Mouse (Mus musculus): Measurements from ENCODE around the gene Trmt1. TPM values are rescaled to one million over a fixed set of nuclear protein-coding genes. Genes with fewer than 3 reads are reported as not detected.

The Trmt1 gene
- total RNA-seq, 2 experiments from 2014 or later: 66.3 to 79.0 TPM

DNA sequence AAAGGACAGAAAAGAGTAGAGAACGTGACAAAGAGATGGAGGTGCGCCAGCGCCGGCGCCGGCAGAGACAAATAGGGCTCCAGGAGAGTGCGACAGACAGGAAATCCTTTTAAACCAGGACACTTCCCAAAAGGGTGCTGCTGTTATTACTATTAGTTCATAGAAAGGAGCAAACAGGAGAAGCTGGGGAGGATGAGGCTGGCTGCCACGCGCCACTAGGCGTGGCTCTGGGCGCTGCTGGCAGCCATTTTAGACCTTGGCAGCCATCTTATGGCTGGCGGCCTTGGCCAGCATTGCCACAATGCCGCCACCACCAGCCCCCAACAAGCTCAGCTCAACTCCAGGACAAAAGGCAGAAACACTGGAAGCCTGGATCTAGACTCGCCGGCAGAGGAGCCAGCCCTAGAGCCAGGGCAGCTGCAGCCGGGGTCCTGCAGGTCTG lies 43.8 kb downstream of the Trmt1 start:
- DNase-seq (ENCODE audit: low spot score in 2 of 2): no peak

DNA sequence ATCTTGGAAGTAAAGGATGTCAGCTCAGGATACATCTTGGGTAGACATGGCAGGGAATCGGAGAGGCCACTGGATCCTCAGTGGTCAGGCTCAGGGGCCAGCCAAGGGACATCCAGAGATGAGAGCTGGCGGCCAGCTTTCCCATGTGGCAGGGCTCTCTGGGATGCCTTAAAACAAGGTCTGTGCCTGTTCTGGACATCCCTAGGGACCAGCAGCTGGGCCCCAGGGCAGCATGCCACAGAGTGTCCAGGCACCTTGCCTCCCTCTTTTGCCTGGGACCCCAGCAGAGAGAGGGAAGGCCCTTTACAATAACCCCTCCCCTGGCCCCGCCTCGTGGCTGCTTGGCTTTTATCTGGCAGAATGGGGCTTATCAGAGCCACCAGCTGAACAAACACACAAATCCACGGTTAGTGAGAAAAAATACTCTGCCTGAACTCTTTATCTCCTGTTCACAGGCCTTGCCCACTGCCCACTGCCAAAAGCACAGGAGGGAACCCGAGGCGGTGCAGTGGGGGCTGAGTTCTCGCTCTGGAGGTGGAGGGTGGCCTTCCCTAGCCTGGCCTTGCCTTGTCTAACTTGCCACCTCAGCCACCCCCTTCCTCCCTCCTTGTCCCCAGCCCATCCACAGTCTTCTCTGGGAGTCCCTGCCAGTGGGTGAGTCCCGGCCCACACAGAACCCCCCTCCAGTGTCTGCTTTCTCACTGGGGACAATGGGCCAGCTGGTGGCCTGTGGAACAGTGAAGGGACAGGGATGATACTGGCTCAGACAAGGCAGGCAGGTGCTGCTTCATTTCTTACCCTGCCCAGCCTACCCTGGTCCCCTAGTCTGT lies 44.6 kb downstream of the Trmt1 start:
- DNase-seq (ENCODE audit: low spot score in 2 of 2): no peak

DNA sequence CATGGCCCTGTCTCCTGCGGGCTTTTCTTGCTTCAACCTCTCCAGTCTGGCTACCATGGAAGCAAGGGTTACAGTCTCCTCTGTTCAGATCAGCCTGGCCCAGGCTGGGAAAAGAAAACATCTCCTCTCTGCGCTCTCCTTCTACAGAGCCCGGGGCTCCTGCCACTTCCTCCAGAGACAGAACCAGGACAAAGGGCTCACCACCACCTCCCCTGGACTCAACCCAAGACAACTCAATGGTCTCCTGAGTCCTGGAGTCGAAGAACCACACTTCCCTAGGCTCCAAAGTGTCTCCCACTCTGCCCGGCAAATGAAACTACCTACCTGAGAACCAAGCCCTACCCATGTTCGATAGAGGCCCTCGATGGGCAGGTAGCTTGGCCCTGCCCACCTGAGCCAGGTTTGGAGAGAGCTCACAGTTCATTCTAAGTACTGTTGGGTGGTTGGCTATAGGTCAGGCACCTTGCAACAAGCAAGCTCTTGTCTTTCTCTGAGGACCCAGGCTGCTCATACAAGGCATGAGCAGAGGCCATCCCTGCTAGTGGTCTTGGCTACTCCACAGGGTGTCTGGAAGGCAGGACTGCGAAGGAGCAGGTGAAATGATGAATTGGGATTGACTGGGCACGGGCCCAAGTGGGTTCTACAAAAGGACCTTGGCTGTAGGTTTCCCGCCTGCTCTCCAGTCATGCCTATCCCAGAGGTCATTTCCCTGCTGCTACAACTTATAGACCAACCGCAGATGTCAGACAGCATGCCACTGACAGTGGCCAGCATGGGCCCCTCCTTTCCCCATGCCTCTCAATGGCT lies 45.5 kb downstream of the Trmt1 start:
- no peak for DNase-seq (ENCODE audit: low spot score in 2 of 2)

DNA sequence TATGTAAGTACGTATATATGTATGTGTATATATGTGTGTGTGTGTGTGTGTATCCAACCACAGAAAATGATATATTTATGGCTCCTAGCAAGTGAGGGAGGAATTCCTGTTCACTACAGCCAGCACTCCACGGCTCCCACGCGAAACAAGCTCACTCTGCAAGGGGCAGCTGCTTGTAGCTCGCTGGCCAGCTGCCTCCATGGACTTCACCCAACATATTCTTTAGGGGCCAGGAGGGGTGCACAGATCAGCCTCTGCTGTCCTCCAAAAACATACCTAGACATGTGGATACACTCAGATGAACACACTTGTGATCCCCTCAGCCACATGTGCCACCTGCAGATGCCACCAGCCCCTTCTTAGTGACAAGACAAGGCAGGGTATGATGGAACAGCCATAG lies 46.4 kb downstream of the Trmt1 start:
- DNase-seq (ENCODE audit: low spot score in 2 of 2): no peak

DNA sequence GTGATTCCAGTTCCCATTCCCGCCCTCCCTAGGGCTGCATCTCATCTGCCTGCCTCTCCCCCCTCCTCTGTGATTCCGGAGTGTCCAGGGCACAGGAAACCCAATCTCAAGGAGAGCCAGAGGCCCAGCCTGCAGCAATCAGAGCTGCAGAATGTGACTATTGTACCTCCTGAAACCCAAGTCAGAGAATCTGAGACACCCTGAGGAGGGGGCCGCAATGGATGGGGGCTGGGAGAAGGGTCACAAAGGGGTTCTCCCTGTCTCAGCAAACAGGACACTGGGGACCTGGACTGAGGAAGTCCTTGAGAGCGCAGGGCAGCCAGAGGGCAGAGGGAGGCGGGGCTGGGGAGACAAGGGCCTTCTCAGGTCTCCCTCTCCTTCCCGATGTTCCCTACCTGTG lies 46.9 kb downstream of the Trmt1 start:
- DNase-seq (ENCODE audit: low spot score in 2 of 2): no peak

DNA sequence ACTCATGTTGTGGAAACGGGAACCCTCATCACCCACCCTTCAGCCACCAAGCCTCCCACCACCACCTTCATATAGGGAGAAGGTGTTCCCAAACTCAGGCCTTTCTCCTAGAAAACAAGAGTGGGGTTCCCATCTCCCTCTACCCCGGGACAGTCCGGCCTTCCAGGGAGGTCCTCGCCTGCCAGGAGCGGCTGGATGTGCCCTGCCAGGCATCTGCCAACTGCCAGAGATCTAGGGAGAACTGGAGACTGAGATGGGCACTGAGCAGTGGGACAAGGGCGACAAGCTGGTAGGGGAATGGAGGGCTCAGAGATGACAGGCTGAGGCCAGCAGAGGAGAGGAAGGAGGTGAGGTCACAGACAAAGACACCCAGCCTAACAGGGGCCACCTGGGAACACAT lies 47.9 kb downstream of the Trmt1 start:
- no peak for DNase-seq (ENCODE audit: low spot score in 2 of 2)

DNA sequence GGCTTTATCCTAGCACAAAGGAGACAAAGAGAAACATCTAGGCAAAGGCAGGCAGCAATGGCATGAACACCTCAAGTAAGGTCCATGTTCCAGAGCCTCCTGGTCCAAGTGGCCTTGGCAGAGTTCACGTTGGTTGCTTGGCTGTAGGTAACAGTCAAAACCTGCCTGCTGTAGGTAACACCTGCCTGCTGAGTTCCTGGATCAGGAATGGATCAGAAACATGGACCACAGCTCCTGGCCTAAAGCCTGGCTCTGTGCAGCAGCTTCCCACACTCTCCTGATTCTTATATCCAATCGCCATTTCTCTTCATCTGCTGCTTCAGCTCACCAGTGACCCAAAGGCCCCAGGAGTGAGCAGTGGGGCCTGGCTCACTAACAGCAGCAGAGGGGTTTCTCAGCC lies 48.6 kb downstream of the Trmt1 start:
- no peak for DNase-seq (ENCODE audit: low spot score in 2 of 2)

DNA sequence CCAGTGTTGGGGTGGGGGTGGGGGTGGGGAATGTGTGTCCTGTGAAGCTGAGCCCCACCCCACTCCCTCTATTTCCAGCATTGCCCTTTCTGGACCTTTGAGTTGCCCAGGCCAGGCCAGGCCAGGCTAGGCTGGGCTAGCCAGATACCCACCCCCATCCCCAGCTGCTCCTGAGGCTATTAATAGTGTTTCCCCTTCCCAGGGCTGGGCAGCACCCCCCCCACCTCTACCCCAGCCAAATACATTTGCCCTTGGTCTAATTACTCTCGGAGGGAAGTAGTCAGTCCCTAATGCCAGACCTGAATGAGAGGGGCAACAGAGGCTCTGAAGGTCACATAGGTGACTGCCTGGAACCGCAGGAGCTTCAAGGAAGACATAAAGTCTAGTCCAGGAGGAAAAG lies 49.5 kb downstream of the Trmt1 start:
- DNase-seq (ENCODE audit: low spot score in 2 of 2): no peak

DNA sequence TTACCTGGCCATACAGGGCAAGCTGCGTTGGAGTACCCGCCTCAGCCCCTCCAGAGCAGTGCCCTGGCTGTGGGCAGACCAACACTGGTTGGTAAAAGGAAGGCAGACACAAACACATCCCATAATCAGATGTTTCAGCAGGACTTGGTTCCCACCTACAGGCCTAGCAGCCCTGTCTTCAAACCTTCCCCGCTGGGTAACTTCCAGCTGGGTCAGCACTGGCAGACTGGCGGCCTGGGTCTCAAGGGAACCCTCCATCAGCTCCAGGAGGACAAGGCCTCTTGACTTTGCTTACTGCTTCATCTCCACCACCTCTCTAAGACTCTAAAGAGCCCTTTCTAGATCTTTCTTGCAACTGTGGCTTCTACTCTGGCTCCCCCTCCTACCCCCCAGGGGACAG lies 50.4 kb downstream of the Trmt1 start:
- no peak for DNase-seq (ENCODE audit: low spot score in 2 of 2)

DNA sequence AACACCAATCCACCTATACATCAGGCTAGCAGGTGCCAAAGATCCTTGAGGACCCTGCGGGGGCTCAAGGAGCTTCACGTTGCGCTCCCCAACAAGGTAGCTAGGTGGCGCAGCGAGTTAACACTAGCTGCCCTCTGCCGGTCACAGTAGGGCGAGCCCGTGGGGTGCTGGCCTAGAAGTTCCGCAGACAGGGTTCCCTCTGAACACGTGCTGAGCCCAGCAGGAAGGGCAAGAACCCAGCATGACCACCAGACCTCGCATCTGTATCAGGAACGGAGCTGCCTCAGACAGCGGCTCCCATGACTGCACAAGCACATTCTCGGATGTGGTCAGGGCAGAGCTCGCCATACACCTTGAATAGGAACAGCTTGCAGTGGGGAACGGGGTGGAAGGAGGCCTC lies 51.5 kb downstream of the Trmt1 start:
- peak; percentile 63 to 74 for DNase-seq (ENCODE audit: low spot score in 2 of 2)

DNA sequence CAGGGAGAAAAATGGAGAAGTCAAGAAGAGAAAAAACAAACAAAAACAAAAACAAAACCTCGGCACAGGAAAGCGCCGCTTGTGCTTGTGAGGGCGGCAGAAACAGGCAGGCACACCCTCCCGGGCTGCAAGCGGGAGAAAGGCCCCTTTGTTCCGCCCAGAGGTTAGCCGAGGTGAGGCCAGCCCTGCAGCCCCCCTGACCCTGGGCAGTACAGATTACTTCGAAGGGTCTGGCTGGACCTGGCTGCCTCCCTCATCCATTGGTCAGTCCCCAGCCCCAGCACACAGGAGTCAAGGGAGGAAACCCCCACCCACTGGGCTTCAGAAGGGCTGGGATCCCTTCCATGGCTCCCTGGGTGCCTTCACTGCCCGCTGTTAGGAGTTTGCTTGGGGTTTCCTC lies 52.2 kb downstream of the Trmt1 start:
- no peak for DNase-seq (ENCODE audit: low spot score in 2 of 2)

DNA sequence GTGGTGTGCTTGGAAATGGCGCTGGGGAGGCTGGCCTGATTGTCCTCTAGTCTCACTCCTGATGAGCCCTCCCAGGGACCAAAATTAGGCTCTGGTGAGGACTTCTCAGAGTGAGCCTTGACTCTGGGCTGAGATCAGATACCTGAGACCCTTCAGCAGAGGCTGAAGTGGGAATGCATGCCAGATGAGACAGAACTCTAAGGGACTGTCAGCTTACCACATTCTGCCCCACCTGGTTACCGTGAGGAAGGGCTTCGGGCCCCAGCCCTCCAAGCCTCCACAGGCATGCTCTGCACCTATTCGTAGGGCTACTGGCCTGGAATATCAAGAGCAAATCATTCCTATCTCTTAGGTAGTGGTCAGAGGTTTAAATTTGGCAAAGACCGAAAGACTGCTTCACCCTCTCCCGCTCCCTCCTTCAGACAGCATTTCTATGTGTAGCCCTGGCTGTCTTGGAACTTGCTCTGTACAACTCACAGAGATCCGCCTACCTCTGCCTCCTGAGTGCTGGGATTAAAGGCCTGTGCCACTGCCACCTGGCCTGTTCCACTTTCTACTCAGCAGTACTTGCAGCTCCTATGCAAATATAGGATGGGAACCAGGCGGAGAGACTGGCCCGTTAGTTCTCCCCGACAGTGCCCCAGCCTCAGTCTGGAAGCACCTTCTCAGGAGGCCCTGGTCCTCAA lies 52.8 kb downstream of the Trmt1 start:
- no peak for DNase-seq (ENCODE audit: low spot score in 2 of 2)

DNA sequence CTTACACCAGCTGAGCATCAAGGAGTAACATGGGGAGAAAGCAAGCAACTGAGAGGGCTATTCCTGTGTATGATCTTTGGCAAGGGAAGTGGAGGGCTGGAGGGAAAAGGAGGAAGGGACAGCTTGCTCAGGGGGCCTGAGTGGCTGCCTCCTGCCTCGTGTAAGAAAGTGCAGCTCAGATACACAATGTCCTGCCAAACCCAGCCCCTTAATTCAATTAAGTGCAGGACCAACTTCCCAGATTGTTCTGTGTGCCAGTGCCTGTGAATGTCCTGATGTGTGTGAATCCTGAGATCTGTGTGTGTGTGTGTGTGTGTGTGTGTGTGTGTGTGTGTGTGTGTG lies 53.3 kb downstream of the Trmt1 start:
- DNase-seq (ENCODE audit: low spot score in 2 of 2): no peak

DNA sequence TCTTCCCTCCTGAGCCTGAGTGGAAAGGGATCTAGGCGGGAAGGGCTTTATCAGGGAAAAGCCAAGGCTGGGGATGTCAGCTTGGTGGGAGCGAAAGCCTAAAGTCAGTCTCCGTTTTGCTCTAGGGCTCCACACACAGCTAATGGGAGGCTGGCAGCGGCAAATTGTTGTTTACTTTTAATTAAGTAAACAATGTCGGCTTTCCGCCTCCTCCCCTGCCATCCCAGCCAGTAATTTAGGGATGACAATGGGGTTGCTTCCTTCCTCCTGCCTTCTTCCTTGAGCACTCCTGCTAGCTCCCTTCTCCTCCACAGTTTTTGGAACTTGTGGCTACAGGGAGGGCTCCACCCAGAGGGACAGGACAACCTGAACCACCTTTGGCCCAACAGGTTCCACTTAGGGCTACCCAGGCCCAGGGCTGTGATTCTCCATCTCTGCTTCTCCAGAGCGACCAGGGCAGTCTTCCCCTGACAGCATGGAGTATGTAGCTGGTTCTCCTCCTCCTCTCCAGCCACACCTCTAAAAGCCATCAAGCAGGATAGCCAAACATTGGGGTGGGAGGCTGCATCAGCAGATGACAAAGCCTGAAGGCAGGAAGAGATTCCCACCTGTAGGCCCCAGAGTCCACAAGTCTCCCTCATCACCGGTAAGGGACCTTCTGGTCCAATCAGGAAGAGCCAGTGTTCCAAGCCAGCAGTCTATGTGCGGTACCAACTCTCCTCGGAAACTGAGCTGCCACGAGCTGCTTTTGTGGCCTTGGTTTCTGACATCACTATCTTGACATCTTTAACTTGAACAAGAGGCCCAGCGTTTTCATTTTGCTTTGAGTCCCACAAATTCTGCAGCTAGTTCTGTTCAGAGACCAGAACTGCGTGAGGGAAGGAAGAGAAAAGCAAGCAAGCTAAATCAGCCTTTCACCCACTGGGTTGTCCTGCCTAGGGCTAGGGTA lies 55.1 kb downstream of the Trmt1 start:
- no peak for DNase-seq (ENCODE audit: low spot score in 2 of 2)

DNA sequence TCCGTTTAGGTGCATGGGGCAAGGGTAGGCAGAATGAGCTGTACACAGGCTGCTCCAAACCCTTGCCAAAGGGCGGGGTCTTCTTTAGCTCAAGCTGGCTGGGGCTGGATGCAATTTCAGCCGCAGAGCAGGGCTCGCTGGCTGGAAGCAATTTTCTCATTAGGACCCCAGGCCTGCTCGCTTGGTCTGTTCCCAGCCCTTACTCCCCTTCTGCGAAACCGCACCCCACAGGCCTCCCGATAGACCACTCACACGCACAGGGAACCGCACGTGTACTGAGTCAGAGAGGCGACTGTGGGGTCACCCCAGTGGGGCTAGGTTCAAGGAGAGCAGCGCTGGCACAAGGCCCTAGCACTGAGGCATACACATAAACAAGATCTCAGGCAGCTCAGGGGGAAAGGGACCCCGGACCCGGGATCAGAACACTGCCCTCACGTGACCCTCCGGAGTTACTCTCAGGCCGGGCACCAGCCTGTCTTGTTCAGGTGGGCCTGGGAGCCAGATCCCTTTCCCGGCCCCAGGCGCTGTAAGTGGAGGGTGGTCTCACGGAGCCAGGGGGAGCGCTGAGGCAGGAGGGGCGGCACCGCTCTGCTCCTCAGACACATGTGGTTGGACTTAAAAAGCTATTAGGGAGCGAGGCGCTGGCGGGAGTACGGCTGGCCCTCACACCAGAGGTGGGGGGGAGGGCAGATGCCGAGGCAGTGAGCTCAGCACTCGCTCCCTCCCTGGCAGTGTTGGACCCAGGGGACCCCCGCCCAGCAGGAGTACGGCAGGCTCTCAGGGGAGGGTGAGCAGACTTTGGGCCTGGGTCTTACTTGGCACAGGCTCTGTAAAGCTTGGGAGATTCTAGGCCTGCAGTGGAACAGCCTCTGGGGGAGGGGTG lies 56.3 kb downstream of the Trmt1 start:
- no peak for DNase-seq (ENCODE audit: low spot score in 2 of 2)

DNA sequence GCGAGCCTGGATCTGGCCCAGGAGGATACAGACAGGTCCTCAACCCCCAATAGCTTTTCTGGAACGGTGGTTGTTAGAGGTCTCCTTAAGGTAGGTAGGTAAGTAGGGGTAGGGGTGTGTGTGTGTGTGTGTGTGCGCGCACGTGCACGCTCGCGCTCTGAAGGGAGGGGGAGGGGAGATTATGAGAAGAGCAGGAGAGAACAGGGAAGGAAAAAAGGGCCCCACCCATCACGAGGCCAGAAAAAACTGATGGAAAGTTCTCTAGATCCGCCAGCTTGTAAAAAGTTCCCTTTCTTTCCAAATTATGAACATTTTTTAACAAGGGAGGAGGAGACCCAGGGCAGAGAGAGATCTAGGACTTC lies 56.9 kb downstream of the Trmt1 start:
- DNase-seq (ENCODE audit: low spot score in 2 of 2): no peak

DNA sequence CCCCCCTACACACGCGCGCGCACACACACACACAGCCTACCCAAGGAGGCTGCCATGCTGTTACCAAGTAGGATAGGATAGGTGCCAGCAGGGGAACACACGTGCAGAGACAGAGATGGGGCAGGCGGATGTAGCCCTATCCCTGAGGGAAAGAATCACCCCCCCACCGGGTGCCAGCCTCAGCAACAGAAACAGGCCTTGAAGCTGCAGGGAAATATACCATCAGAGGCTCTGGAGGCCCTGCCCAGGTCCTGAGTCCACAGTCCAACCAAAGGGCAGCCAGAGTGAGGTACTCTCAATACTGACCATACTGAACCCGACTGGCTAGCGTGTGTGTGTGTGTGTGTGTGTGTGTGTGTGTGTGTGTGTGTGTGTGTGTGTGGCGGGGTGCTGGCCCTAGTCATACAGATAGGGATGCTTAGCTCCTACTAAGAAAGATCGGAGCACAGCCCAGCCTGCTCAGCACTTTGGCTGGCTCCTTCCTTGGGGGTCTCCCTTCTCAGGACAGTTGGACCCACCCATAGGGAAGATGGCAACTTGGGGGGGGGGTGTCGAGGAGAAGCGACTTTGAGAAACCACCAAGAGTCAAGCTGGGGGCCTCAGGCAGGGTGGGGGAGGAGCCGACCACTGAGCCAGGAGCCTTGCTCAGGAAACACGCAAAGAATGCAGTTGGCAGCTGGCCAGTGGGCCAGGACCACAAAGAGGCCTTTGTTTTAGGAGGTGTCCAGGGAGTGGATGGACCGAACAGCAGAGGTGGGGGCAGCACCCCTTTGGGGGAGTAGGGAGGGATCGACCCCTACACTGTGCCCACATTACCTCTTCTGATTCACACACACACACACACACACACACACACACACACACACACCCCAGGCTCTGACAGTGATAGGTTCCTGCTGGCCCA lies 57.7 kb downstream of the Trmt1 start:
- peak in 1 of 2 experiments; percentile 60 for DNase-seq (ENCODE audit: low spot score in 2 of 2)

DNA sequence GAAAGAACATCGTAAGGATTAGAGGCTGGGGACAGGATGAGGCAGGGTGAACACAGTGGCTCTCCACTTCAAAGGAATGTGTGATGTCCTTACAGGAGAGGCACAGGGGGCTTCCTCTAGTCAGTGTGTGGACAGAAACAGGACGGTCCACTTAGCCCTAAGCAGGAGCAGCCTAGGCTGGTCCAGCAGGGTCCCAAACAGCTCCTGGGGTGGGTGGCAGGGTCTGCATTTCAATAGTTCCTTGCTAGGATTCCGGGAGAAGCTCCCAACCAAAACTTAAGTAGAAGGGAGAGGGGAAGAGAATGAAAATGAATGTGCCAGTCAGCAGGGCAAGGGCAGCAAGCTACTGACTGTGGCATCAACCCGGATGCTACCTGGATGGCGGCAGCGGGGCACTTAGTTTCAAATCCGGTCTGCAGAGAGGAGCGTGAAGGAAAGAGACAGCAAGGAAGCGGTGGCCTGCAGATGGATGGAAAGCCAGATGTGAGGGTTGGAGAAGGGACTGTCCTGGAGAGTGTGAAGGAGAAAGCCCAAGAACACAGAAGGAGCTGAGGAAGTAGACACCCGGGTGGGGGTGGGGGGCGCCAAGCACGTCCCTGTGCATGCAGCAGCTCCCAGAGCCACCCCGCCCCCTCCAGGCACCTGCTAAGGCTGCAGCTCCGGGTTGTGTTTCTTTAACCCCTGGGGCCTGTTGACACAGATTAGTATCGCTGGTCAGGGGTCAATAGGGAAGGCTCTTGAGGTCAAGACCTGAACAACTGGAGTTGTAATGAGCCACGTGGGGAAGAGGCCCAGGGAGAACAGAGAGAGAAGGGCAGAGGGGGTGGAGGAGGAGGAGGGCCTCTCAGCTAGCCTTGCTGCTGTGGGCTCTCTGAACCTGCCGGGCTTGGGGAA lies 59.2 kb downstream of the Trmt1 start:
- no peak for DNase-seq (ENCODE audit: low spot score in 2 of 2)

Measured in adrenal gland, adult 18-20 months (tissue).